Mouse (Mus musculus) embryonic facial prominence, embryonic 14.5 days (tissue): ENCODE results near the gene Tmem159. TPM values are rescaled to one million over a fixed set of nuclear protein-coding genes. Genes with fewer than 3 reads are reported as not detected.

ENCODE experiments used
- ATAC-seq: fragments of 200-750 bp; cut with Nextera tagmentation; 2 replicates; pipeline ENCODE4 v1.8.0; 2017; ENCODE audit warnings: low read depth, moderate number of reproducible peaks, moderate TSS enrichment
- DNase-seq: peaks from one replicate; pipeline ENCODE4 v3.0.0-alpha.2; 2015; ENCODE audit warnings: low spot score
- H3K27ac ChIP-seq: fragments of 300-500 bp; sonication (generic); replicated peaks from 2 replicates; pipeline ENCODE4 v1.5.1; 2014; ENCODE audit warnings: low read depth, mild to moderate bottlenecking, low read length, moderate library complexity
- H3K27me3 ChIP-seq: fragments of 300-500 bp; sonication (generic); replicated peaks from 2 replicates; pipeline ENCODE4 v1.6.1; 2014; ENCODE audit warnings: low read length; ENCODE audit not compliant: control insufficient read depth, insufficient read depth
- H3K36me3 ChIP-seq: fragments of 300-500 bp; sonication (generic); 2 replicates; pipeline ENCODE4 v1.6.1; 2014; ENCODE audit warnings: low read length, mixed read lengths; ENCODE audit not compliant: control insufficient read depth, insufficient read depth
- H3K4me1 ChIP-seq: fragments of 300-500 bp; sonication (generic); 2 replicates; pipeline ENCODE4 v1.6.1; 2014; ENCODE audit warnings: antibody characterized with exemption, low read length; ENCODE audit not compliant: control insufficient read depth, insufficient read depth
- H3K4me2 ChIP-seq: fragments of 300-500 bp; sonication (generic); 2 replicates; pipeline ENCODE4 v1.6.1; 2014; ENCODE audit warnings: low read depth, mild to moderate bottlenecking, low read length, moderate library complexity, mixed read lengths
- H3K4me3 ChIP-seq: fragments of 300-500 bp; sonication (generic); 2 replicates; pipeline ENCODE4 v1.5.1; 2014; ENCODE audit warnings: low read depth, mild to moderate bottlenecking, low read length
- H3K9ac ChIP-seq: fragments of 300-500 bp; sonication (generic); 2 replicates; pipeline ENCODE4 v1.6.1; 2014; ENCODE audit warnings: low read depth, mild to moderate bottlenecking, low read length, moderate library complexity, mixed read lengths
- H3K9me3 ChIP-seq: fragments of 300-500 bp; sonication (generic); 2 replicates; pipeline ENCODE4 v1.6.1; 2016; ENCODE audit warnings: low read length; ENCODE audit not compliant: control insufficient read depth
- WGBS: fragments of 180-500 bp; shearing (Covaris S2); extraction: QIAGEN DNeasy Blood & Tissue Kit; methylation state at CpG from one replicate; pipeline ENCODE4 v1.1.7; 2014; 5-methylcytosine and 5-hydroxymethylcytosine counted together
- polyA plus RNA-seq: library from polyadenylated mRNA; unstranded; fragments of >200 nt; fragmentation: Nextera tagmentation; extraction: Ambion mirVana; gene quantifications from 2 replicates; pipeline ENCODE4 v1.2.1, GENCODE M21; 2014

Tmem159 gene
- polyA plus RNA-seq, 1 experiment from 2014 or later: 25.8 TPM

GRCm38 (mm10) chr7:120095180-120095579 is 7.0 kb upstream of the Tmem159 start, which contains the start of gene Dnah3:
Gene Dnah3 (minus strand): TSS chr7:120095280.
- Histone ChIP-seq H3K4me2 (no peak within 1 kb of the TSS), H3K4me1 (no peaks in the 10 kb centered on the region), H3K9me3 (no peaks in the 10 kb centered on the region), H3K27me3 (no peaks in the 10 kb centered on the region), H3K9ac (no peak within 1 kb of the TSS), H3K36me3 (no peaks in the 10 kb centered on the region), H3K27ac (no peak within 1 kb of the TSS), H3K4me3 (no peak within 1 kb of the TSS)
- 89% methylated on average over 6 of the region's 6 CpGs for WGBS
- ATAC-seq (no peak), DNase-seq (no peak)

- DNase-seq (peak; percentile 71), ATAC-seq (peak; percentile 41; the same call in 1 of the 2 replicates)
- Histone ChIP-seq H3K4me1 (peaks cover 5% of the 10 kb centered on the region; the same call in 1 of the 2 replicates), H3K27me3 (no peaks in the 10 kb centered on the region), H3K9me3 (no peaks in the 10 kb centered on the region), H3K27ac (no peak overlapping the region), H3K36me3 (no peaks in the 10 kb centered on the region), H3K9ac (no peak overlapping the region), H3K4me3 (no peak overlapping the region), H3K4me2 (no peak overlapping the region)
- WGBS: 6% methylated on average over 7 of the region's 7 CpGs
These were observed 4.3 kb upstream of the Tmem159 start for GRCm38 (mm10) chr7:120097845-120098244.

- no peaks in the 10 kb centered on the region for H3K9me3 ChIP-seq
- peak; percentile 47 for ATAC-seq
- H3K9ac ChIP-seq: no peak overlapping the region
- no peaks in the 10 kb centered on the region for H3K27me3 ChIP-seq
- no peak overlapping the region for H3K4me3 ChIP-seq
- no peak overlapping the region for H3K27ac ChIP-seq
- H3K4me2 ChIP-seq: no peak overlapping the region
- peaks cover 5% of the 10 kb centered on the region; the same call in 1 of the 2 replicates for H3K4me1 ChIP-seq
- no peaks in the 10 kb centered on the region for H3K36me3 ChIP-seq
- DNase-seq: peak; percentile 54
- whole genome bisulfite sequencing: 22% methylated on average over 9 of the region's 9 CpGs
These were observed 3.8 kb upstream of the Tmem159 start for GRCm38 (mm10) chr7:120098403-120098802.

GRCm38 (mm10) chr7:120103019-120103567 is 940 bp downstream of the Tmem159 start:
- peak overlapping the region; percentile 70 for H3K9ac ChIP-seq
- ATAC-seq: peak; percentile 51; the same call in 1 of the 2 replicates
- no peaks in the 10 kb centered on the region for H3K27me3 ChIP-seq
- no peaks in the 10 kb centered on the region for H3K36me3 ChIP-seq
- 2% methylated on average over 25 of the region's 25 CpGs for WGBS
- H3K4me3 ChIP-seq: peak overlapping the region; percentile 60
- no peak overlapping the region for H3K27ac ChIP-seq
- H3K4me2 ChIP-seq: peak overlapping the region; percentile 59
- peak; percentile 64 for DNase-seq
- H3K9me3 ChIP-seq: no peaks in the 10 kb centered on the region
- peaks cover 5% of the 10 kb centered on the region; the same call in 1 of the 2 replicates for H3K4me1 ChIP-seq

- 57% methylated on average over 3 of the region's 3 CpGs for WGBS
- H3K9me3 ChIP-seq: no peaks in the 10 kb centered on the region
- no peak overlapping the region for H3K9ac ChIP-seq
- H3K4me2 ChIP-seq: no peak overlapping the region
- H3K27ac ChIP-seq: no peak overlapping the region
- H3K27me3 ChIP-seq: no peaks in the 10 kb centered on the region
- H3K36me3 ChIP-seq: no peaks in the 10 kb centered on the region
- peaks cover 5% of the 10 kb centered on the region; the same call in 1 of the 2 replicates for H3K4me1 ChIP-seq
- no peak for ATAC-seq
- no peak for DNase-seq
- no peak overlapping the region for H3K4me3 ChIP-seq
These were observed 2.8 kb downstream of the Tmem159 start for GRCm38 (mm10) chr7:120104975-120105374.

- Histone ChIP-seq H3K27me3 (no peaks in the 10 kb centered on the region), H3K9me3 (no peaks in the 10 kb centered on the region), H3K27ac (no peak overlapping the region), H3K4me2 (no peak overlapping the region), H3K9ac (no peak overlapping the region), H3K36me3 (no peaks in the 10 kb centered on the region), H3K4me3 (no peak overlapping the region), H3K4me1 (peaks cover 5% of the 10 kb centered on the region; the same call in 1 of the 2 replicates)
- no peak for DNase-seq
- 62% methylated on average over 2 of the region's 2 CpGs for WGBS
- ATAC-seq: no peak
These were observed 4.2 kb downstream of the Tmem159 start for GRCm38 (mm10) chr7:120106356-120106755.

GRCm38 (mm10) chr7:120109676-120110075 is 7.5 kb downstream of the Tmem159 start:
- no peak for ATAC-seq
- Histone ChIP-seq H3K4me1 (no peaks in the 10 kb centered on the region), H3K27ac (no peak overlapping the region), H3K4me3 (no peak overlapping the region), H3K9ac (no peak overlapping the region), H3K27me3 (no peaks in the 10 kb centered on the region), H3K4me2 (no peak overlapping the region), H3K9me3 (no peaks in the 10 kb centered on the region), H3K36me3 (no peaks in the 10 kb centered on the region)
- WGBS: 69% methylated on average over 5 of the region's 5 CpGs
- no peak for DNase-seq

GRCm38 (mm10) chr7:120116976-120117375 is 14.8 kb downstream of the Tmem159 start:
- no peak overlapping the region for H3K4me2 ChIP-seq
- no peak overlapping the region for H3K9ac ChIP-seq
- H3K9me3 ChIP-seq: no peaks in the 10 kb centered on the region
- DNase-seq (peak; percentile 72), ATAC-seq (peak; percentile 55; the same call in 1 of the 2 replicates)
- no peak overlapping the region for H3K27ac ChIP-seq
- no peaks in the 10 kb centered on the region for H3K4me1 ChIP-seq
- WGBS: 54% methylated on average over 5 of the region's 5 CpGs
- peaks cover 25% of the 10 kb centered on the region for H3K36me3 ChIP-seq
- H3K4me3 ChIP-seq: no peak overlapping the region
- H3K27me3 ChIP-seq: no peaks in the 10 kb centered on the region

GRCm38 (mm10) chr7:120117529-120117928 is 15.4 kb downstream of the Tmem159 start:
- H3K27me3 ChIP-seq: no peaks in the 10 kb centered on the region
- no peak overlapping the region for H3K9ac ChIP-seq
- H3K9me3 ChIP-seq: no peaks in the 10 kb centered on the region
- WGBS: 32% methylated on average over 6 of the region's 6 CpGs
- 0 out of 2 replicates have a peak overlapping the region, but pooled peaks have one; percentile 5 for H3K27ac ChIP-seq
- peaks cover 25% of the 10 kb centered on the region for H3K36me3 ChIP-seq
- no peak overlapping the region for H3K4me2 ChIP-seq
- H3K4me1 ChIP-seq: no peaks in the 10 kb centered on the region
- no peak for DNase-seq
- no peak overlapping the region for H3K4me3 ChIP-seq
- ATAC-seq: peak; percentile 65; the same call in 1 of the 2 replicates
